9 mouse cellular contexts compared by ENCODE assay signal in the genomic region with DNA sequence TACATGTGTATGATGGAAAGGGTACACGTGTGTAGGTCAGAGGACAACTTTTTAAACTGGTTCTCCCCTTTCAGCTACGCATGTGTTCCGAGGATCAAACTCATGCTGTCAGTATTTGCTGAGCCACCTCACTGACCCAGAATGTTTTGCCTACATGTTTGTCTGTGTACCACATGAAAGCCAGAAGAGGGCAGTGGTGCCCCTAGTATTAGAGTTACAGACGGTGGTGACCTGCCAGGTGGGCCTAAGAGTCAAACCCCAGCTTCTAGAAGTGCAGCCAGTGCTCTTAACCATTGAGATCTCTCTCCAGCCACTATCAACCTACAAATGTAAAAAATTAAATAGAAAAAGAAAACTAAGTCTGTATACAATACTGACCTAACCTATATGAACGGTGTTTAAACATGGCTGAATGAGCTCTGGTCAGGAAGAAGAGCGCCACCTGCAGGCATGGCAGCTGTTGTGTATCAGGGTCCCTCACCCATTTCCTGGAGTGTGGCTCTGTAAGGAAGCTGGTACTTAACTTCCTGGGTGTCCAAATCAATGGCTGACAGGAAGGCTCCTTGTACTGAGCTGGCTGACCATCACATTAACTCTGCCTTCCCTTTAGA. TPM values are rescaled to one million over a fixed set of nuclear protein-coding genes. Genes with fewer than 3 reads are reported as not detected.
A peak's percentile ranks its signal among the peaks of the same experiment; 100 is the strongest.
DNase-seq lines count a peak whose midpoint lies in the region; ATAC-seq lines count a peak whose summit lies in the region.
"Had no signal": no experiment of that assay in that cellular context is flagged by ENCODE, and none has a peak within 500 bp of the region (broad histone marks: within the 10 kb centered on the region; RNA-seq: fewer than 3 reads in every experiment).

No protein-coding gene starts in this region.

- H3K9ac ChIP-seq in midbrain, embryonic 16.5 days (ENCODE audit: low read depth, low read length), result no peak overlapping the region

- H3K4me3 ChIP-seq in midbrain, embryonic 10.5 days, result no peak overlapping the region
- no peak overlapping the region for H3K4me3 ChIP-seq in midbrain, embryonic 16.5 days (ENCODE audit: low read depth, low read length)
- H3K4me3 ChIP-seq: myocyte had no signal

- no peaks in the 10 kb centered on the region for H3K4me1 ChIP-seq in midbrain, embryonic 10.5 days
- H3K4me1 ChIP-seq in midbrain, embryonic 16.5 days (ENCODE audit: control insufficient read depth, insufficient read depth, low read length), result no peaks in the 10 kb centered on the region

- DNase-seq in cerebellum, postnatal 10 days, result peak; percentile 62 to 65
- no peak for DNase-seq in cerebellum, adult 11-12 months
- peak; percentile 31 for DNase-seq in midbrain, embryonic 10.5 days (ENCODE audit: low spot score)
- DNase-seq in adrenal gland, postnatal 25 days, result peak; percentile 43
- peak; percentile 16 to 72 for DNase-seq in kidney, postnatal 36 days
- DNase-seq in splenic B cell, adult 2 months (ENCODE audit: low read depth, low spot score), result peak; percentile 50
- no peak for DNase-seq in heart, adult 9 months (ENCODE audit: low spot score in 2 of 2)

- H3K27ac ChIP-seq in midbrain, embryonic 10.5 days (replicated peaks), result no peak overlapping the region
- no peak overlapping the region for H3K27ac ChIP-seq in midbrain, embryonic 16.5 days (ENCODE audit: low read length)

- no peaks in the 10 kb centered on the region for H3K9me3 ChIP-seq in midbrain, embryonic 10.5 days (replicated peaks)
- H3K9me3 ChIP-seq in midbrain, embryonic 16.5 days (replicated peaks; ENCODE audit: control insufficient read depth, low read length, poor library complexity, severe bottlenecking), result no peaks in the 10 kb centered on the region

- 85% methylated on average over 6 of the region's 6 CpGs for WGBS in midbrain, embryonic 10.5 days
- 81% methylated on average over 6 of the region's 6 CpGs for WGBS in midbrain, embryonic 16.5 days

- H3K36me3 ChIP-seq in midbrain, embryonic 10.5 days, result peaks cover 100% of the 10 kb centered on the region
- H3K36me3 ChIP-seq in midbrain, embryonic 16.5 days (ENCODE audit: control insufficient read depth, insufficient read depth, low read length), result peaks cover 56% of the 10 kb centered on the region
- H3K36me3 ChIP-seq in splenic B cell, adult 2 months (ENCODE audit: control insufficient read depth, insufficient read depth, low read length, poor library complexity, severe bottlenecking), result peaks cover 4% of the 10 kb centered on the region

- no peaks in the 10 kb centered on the region for H3K27me3 ChIP-seq in midbrain, embryonic 10.5 days (ENCODE audit: low read depth, poor library complexity, severe bottlenecking)
- H3K27me3 ChIP-seq in midbrain, embryonic 16.5 days (ENCODE audit: control insufficient read depth, insufficient read depth, low read depth, low read length), result no peaks in the 10 kb centered on the region
- H3K27me3 ChIP-seq in splenic B cell, adult 2 months (ENCODE audit: control insufficient read depth, insufficient read depth, low read length, poor library complexity, severe bottlenecking), result no peaks in the 10 kb centered on the region

- no peak overlapping the region for H3K4me2 ChIP-seq in midbrain, embryonic 16.5 days (ENCODE audit: low read length)

- ATAC-seq in midbrain, embryonic 16.5 days, result no peak

RNA-seq across cellular contexts. Expression of a gene that starts 51.7 kb away (rescaled TPM):
- 20.6 and 38.1 TPM in 2 replicates for polyA plus RNA-seq in midbrain, embryonic 10.5 days (2016; fragmentation: Nextera tagmentation; extraction: Ambion mirVana)
- 61.2 and 80.3 TPM in 2 replicates for polyA plus RNA-seq in midbrain, embryonic 16.5 days (2015; fragmentation: Nextera tagmentation; extraction: Ambion mirVana)
- total RNA-seq in adrenal gland, postnatal 25 days (2021), result 30.2 and 37.1 TPM in 2 replicates

Comparison
In these comparisons a context has a peak if more than half of its experiments do, and no peak if none do; other contexts are left out.
1. DNase-seq: peak in cerebellum, postnatal 10 days (2 of 2), midbrain, embryonic 10.5 days (single experiment), adrenal gland, postnatal 25 days (single experiment), kidney, postnatal 36 days (2 of 2) and splenic B cell, adult 2 months (single experiment); none in cerebellum, adult 11-12 months (single experiment) and heart, adult 9 months (0 of 2).